Mouse (Mus musculus): ENCODE data around the gene Olfr541. TPM values are rescaled to one million over a fixed set of nuclear protein-coding genes. Genes with fewer than 3 reads are reported as not detected.

The Olfr541 gene
- polyA plus RNA-seq (2014; fragmentation: Illumina TruSeq; extraction: RNeasy Lipid Tissue Mini Kit (QIAGEN cat#74804); ENCODE audit: low read depth, low replicate concordance), result not detected

GRCm38 (mm10) chr7:140696967-140697366 is at the start of gene Olfr541:
Gene Olfr541, plus strand, starts transcription at chr7:140697267.

DNA sequence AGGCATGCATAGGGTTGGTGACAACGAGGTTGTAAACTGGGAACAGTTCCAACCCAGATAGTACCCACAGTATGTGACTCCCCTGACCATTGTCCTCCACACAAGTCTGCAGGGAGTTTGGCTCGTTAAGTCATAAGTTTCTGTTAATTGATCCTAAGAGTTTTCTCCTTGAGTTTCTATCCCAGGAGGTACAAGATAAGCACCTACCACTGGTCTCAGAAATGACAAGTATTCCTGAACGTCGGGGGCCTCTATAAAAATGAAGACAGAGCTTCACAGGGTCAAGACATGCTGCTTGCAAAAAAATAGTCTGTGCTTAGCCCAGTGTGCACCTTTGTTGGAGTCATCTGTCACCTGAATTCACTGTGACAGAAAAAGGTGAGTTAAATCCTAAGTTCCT is 37.4 kb upstream of the Olfr541 start, which contains the start of gene Olfr539:
TSS of gene Olfr539 (plus strand) at position 301 of the 400 bp plus-strand sequence.

GRCm38 (mm10) chr7:140681651-140682050 is 15.4 kb upstream of the Olfr541 start, which contains the start of gene Olfr45:
Gene Olfr45, plus strand, starts transcription at chr7:140681951.

Other genes starting within 250 kb of the Olfr541 start
- not detected for gene Olfr533, start 233.9 kb upstream of the Olfr541 start, polyA plus RNA-seq (2014; fragmentation: Illumina TruSeq; extraction: RNeasy Lipid Tissue Mini Kit (QIAGEN cat#74804); ENCODE audit: low read depth, low replicate concordance)
- not detected for gene Olfr535, start 213.1 kb upstream of the Olfr541 start, polyA plus RNA-seq (2014; fragmentation: Illumina TruSeq; extraction: RNeasy Lipid Tissue Mini Kit (QIAGEN cat#74804); ENCODE audit: low read depth, low replicate concordance)
- gene Olfr536, start 189.9 kb upstream of the Olfr541 start, polyA plus RNA-seq (2014; fragmentation: Illumina TruSeq; extraction: RNeasy Lipid Tissue Mini Kit (QIAGEN cat#74804); ENCODE audit: low read depth, low replicate concordance), result not detected
- not detected for gene Olfr538, start 129.4 kb upstream of the Olfr541 start, polyA plus RNA-seq (2014; fragmentation: Illumina TruSeq; extraction: RNeasy Lipid Tissue Mini Kit (QIAGEN cat#74804); ENCODE audit: low read depth, low replicate concordance)
- not detected for gene Olfr46, start 96.0 kb upstream of the Olfr541 start, polyA plus RNA-seq (2014; fragmentation: Illumina TruSeq; extraction: RNeasy Lipid Tissue Mini Kit (QIAGEN cat#74804); ENCODE audit: low read depth, low replicate concordance)
- not detected for gene Olfr61, start 68.3 kb upstream of the Olfr541 start, polyA plus RNA-seq (2014; fragmentation: Illumina TruSeq; extraction: RNeasy Lipid Tissue Mini Kit (QIAGEN cat#74804); ENCODE audit: low read depth, low replicate concordance)
- not detected for gene Olfr53, start 50.8 kb upstream of the Olfr541 start, polyA plus RNA-seq (2014; fragmentation: Illumina TruSeq; extraction: RNeasy Lipid Tissue Mini Kit (QIAGEN cat#74804); ENCODE audit: low read depth, low replicate concordance)
- gene Olfr539, start 37.3 kb upstream of the Olfr541 start, polyA plus RNA-seq (2014; fragmentation: Illumina TruSeq; extraction: RNeasy Lipid Tissue Mini Kit (QIAGEN cat#74804); ENCODE audit: low read depth, low replicate concordance), result not detected
- not detected for gene Olfr45, start 15.3 kb upstream of the Olfr541 start, polyA plus RNA-seq (2014; fragmentation: Illumina TruSeq; extraction: RNeasy Lipid Tissue Mini Kit (QIAGEN cat#74804); ENCODE audit: low read depth, low replicate concordance)
- 21.8 TPM for gene Cyp2e1, start 66.5 kb downstream of the Olfr541 start, polyA plus RNA-seq (2014; fragmentation: Illumina TruSeq; extraction: RNeasy Lipid Tissue Mini Kit (QIAGEN cat#74804); ENCODE audit: low read depth, low replicate concordance)
- gene Syce1, start 90.6 kb downstream of the Olfr541 start, polyA plus RNA-seq (2014; fragmentation: Illumina TruSeq; extraction: RNeasy Lipid Tissue Mini Kit (QIAGEN cat#74804); ENCODE audit: low read depth, low replicate concordance), result not detected
- gene Zfp941, start 124.9 kb downstream of the Olfr541 start, polyA plus RNA-seq (2014; fragmentation: Illumina TruSeq; extraction: RNeasy Lipid Tissue Mini Kit (QIAGEN cat#74804); ENCODE audit: low read depth, low replicate concordance), result 0.18 TPM
- 1.8 TPM for gene Urah, start 137.8 kb downstream of the Olfr541 start, polyA plus RNA-seq (2014; fragmentation: Illumina TruSeq; extraction: RNeasy Lipid Tissue Mini Kit (QIAGEN cat#74804); ENCODE audit: low read depth, low replicate concordance)
- 35.3 TPM for gene Scgb1c1, start 148.3 kb downstream of the Olfr541 start, polyA plus RNA-seq (2014; fragmentation: Illumina TruSeq; extraction: RNeasy Lipid Tissue Mini Kit (QIAGEN cat#74804); ENCODE audit: low read depth, low replicate concordance)
- gene Odf3, start 150.5 kb downstream of the Olfr541 start, polyA plus RNA-seq (2014; fragmentation: Illumina TruSeq; extraction: RNeasy Lipid Tissue Mini Kit (QIAGEN cat#74804); ENCODE audit: low read depth, low replicate concordance), result not detected
- gene Gm45785, start 159.1 kb downstream of the Olfr541 start, polyA plus RNA-seq (2014; fragmentation: Illumina TruSeq; extraction: RNeasy Lipid Tissue Mini Kit (QIAGEN cat#74804); ENCODE audit: low read depth, low replicate concordance), result not detected
- 22.6 TPM for gene Ric8a, start 159.7 kb downstream of the Olfr541 start, polyA plus RNA-seq (2014; fragmentation: Illumina TruSeq; extraction: RNeasy Lipid Tissue Mini Kit (QIAGEN cat#74804); ENCODE audit: low read depth, low replicate concordance)
- 12.4 TPM for gene Bet1l, start 160.3 kb downstream of the Olfr541 start, polyA plus RNA-seq (2014; fragmentation: Illumina TruSeq; extraction: RNeasy Lipid Tissue Mini Kit (QIAGEN cat#74804); ENCODE audit: low read depth, low replicate concordance)
- 93.8 TPM for gene Psmd13, start 184.7 kb downstream of the Olfr541 start, polyA plus RNA-seq (2014; fragmentation: Illumina TruSeq; extraction: RNeasy Lipid Tissue Mini Kit (QIAGEN cat#74804); ENCODE audit: low read depth, low replicate concordance)
- 77.7 TPM for gene Sirt3, start 185.0 kb downstream of the Olfr541 start, polyA plus RNA-seq (2014; fragmentation: Illumina TruSeq; extraction: RNeasy Lipid Tissue Mini Kit (QIAGEN cat#74804); ENCODE audit: low read depth, low replicate concordance)
- 3,602 TPM for gene Cox8b, start 203.2 kb downstream of the Olfr541 start, polyA plus RNA-seq (2014; fragmentation: Illumina TruSeq; extraction: RNeasy Lipid Tissue Mini Kit (QIAGEN cat#74804); ENCODE audit: low read depth, low replicate concordance)
- not detected for gene Nlrp6, start 223.6 kb downstream of the Olfr541 start, polyA plus RNA-seq (2014; fragmentation: Illumina TruSeq; extraction: RNeasy Lipid Tissue Mini Kit (QIAGEN cat#74804); ENCODE audit: low read depth, low replicate concordance)
- gene Pgghg, start 244.1 kb downstream of the Olfr541 start, polyA plus RNA-seq (2014; fragmentation: Illumina TruSeq; extraction: RNeasy Lipid Tissue Mini Kit (QIAGEN cat#74804); ENCODE audit: low read depth, low replicate concordance), result 6.1 TPM

All from heart, adult 10 weeks (tissue).